Mouse (Mus musculus) testis, postnatal 10 days (tissue): ENCODE data around the gene Cyp2b13.
"Not testable (repeated sequence)": the region's sequence is repeated elsewhere in the genome, so short reads cannot be mapped to it uniquely, and the experiment has no call there.

Experiments used
- DNase-seq: peaks from one replicate; pipeline ENCODE4 v3.0.0; 2021; ENCODE audit warnings: low spot score

Cyp2b13 gene

DNA sequence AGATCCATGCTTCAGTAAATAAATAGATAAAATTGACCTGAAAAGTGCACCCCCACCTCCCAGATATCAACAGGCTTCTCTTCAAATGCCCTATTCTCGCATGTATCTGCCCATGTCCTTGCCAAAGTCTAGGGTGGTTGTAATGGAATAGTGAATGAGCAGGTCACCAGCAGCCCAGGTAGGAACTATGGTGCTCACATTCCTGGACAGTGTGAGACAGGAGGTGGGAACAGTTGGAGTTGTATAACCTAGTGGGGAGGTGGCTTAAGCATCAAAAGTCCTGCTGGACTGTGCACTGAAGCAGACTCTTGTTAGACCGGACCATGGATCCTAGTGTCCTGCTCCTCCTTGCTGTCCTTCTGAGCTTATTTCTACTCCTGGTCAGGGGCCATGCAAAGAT lies at the start of gene Cyp2b13:
TSS of gene Cyp2b13 (plus strand) at position 301 of the 400 bp plus-strand sequence.
- DNase-seq: not testable (repeated sequence)

DNA sequence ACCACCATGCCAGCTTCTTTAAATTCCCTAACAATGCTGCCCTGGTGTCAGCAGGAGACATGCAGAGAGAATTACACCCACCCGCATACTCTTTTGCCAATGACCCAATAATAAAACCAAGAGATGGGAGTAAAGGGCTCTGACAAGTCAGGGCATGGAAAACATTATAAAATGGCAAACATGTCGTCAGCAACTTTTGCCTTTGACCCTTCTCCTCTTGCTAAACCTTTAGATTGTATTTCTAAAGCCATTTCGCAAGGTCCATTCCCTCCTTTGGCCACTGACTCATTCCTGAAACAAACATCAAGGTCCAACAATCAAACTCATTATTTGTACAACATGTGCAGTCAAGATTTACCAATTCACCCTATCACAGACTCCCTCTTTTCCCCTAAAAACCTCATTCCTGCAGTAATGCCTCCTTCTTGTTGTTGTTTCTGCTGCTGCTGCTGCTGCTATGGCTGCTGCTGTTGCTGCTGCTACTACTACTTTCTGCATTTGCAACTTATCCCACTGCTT lies 41.4 kb upstream of the Cyp2b13 start:
- DNase-seq: not testable (repeated sequence)

DNA sequence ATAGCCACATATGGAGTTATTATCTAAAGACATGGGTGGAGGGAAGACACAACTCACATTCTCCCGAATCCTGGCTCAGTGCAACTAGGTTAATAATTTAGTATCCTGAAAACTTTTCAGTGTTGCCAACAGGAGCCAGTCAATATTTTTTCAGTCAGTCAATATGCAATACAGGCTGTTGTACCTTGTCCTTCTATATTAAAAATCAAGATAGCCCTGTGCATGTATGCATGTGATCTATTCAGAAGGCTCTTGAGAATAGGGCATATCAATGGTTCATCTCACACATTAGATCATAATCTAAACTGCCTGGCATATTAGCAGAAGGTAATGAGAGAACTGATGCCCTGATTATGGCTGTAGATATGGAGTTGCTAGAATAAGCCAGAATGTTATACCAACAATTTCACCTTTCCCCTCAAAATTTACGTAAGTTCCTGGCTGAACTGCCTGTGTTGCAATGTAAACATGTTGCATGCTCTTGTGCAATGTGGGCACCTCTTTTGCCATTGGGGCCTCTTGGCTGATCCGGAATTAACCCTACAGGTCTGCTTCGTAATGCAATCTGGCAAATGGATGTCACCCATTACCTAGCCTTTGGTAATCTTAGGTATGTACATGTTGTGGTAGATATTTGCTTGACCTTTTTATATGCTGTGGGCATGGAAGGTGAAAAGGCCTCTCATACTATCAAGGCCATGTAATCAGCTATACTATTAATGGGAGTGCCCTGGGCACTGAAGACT lies 6.2 kb upstream of the Cyp2b13 start:
- DNase-seq: not testable (repeated sequence)

DNA sequence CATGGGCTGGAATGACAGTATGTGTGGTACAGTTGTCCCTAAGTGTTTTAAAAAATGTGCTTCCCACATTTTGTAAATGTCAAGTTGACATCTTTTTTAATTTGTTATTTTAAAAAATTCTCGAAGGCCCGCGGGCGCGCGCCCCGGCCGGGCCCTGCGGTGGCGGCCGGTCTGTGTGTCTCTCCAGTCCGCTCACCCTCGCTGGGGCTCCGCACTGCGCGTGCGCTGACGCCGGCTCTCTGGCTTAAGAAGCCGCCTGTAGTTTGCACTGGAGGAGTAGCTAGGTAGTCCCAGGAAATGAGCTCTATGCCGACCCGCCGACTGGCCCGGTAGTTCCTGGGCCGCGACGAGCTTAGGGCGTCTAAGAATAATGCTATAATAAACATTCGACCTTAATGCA lies 10.4 kb downstream of the Cyp2b13 start:
- peak; percentile 27 for DNase-seq

DNA sequence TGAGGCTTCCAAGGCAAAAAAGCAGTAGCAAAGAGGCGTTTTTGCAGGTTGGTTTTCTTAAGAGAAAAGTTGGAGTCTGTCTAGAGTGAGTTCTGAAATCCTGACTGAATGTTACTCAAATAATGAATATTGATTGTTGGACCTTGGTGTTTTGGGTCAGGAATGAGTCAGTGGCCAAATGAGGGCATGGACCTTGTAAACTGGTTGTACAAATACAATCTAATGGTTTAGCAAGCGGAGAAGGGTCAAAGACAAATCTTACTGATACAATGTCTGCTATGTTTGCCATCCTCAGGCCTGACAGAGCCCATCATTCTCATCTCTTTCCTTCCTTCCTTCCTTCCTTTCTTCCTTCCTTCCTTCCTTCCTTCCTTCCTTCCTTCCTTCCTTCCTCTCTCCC lies 21.3 kb downstream of the Cyp2b13 start:
- DNase-seq: no peak

DNA sequence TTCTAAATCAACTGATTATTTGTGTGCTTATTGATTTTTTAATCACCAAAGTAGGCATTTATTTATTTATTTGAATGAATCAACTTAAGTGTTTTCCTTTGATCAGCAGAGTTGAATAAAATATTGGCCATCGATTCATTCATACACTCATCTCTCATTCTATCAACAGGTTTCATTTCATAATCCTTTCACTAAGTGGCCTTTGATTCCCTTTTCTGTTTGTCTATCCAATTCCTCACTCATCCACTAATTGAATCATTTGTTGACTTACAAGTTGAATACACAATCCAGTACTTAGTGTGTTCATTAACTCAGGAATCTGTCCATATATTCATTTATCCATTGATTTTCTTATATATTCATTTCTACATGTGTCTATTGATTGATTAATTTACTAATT lies 26.1 kb downstream of the Cyp2b13 start:
- DNase-seq: no peak

DNA sequence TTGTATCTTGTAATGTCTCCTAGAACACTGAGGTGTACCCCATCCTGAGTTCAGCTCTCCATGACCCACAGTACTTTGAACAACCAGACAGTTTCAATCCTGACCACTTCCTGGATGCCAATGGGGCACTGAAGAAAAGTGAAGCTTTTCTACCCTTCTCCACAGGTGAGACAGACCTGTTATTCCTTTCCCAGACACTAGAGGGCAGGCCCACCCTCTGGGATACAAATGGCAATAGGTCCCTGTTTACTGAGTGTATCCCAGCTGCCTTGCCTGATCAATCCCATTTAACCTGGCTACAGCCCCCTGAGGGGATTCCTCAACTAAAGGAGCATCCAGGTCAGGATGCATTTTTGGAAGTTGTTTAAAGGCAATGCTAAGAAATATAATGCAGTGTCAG lies 27.3 kb downstream of the Cyp2b13 start:
- not testable (repeated sequence) for DNase-seq

DNA sequence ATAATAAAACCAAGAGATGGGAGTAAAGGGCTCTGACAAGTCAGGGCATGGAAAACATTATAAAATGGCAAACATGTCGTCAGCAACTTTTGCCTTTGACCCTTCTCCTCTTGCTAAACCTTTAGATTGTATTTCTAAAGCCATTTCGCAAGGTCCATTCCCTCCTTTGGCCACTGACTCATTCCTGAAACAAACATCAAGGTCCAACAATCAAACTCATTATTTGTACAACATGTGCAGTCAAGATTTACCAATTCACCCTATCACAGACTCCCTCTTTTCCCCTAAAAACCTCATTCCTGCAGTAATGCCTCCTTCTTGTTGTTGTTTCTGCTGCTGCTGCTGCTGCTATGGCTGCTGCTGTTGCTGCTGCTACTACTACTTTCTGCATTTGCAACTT lies 78.3 kb downstream of the Cyp2b13 start:
- DNase-seq: not testable (repeated sequence)

DNA sequence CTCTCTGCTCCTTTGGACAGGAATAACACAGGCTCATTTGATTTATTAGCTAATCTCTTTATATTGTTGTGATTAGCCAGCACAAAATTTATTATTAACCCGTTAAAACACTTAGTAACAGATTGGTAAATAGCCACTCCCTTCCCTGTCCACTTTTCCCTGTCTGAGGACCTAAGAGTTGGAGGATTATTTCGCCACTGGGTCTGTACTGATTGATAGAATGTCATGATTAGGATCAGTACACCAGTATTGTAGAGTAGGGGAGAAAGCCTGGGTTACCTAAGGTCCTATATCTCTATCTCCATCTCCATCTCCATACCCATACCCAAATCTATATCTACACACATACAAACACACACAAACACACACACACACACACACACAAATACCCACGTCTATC lies 82.4 kb downstream of the Cyp2b13 start:
- not testable (repeated sequence) for DNase-seq
